Mouse (Mus musculus): ENCODE results near the gene Scgb3a1. TPM values are rescaled to one million over a fixed set of nuclear protein-coding genes. Genes with fewer than 3 reads are reported as not detected.

Scgb3a1 gene
- polyA plus RNA-seq, 1 experiment = 0.38 TPM

DNA sequence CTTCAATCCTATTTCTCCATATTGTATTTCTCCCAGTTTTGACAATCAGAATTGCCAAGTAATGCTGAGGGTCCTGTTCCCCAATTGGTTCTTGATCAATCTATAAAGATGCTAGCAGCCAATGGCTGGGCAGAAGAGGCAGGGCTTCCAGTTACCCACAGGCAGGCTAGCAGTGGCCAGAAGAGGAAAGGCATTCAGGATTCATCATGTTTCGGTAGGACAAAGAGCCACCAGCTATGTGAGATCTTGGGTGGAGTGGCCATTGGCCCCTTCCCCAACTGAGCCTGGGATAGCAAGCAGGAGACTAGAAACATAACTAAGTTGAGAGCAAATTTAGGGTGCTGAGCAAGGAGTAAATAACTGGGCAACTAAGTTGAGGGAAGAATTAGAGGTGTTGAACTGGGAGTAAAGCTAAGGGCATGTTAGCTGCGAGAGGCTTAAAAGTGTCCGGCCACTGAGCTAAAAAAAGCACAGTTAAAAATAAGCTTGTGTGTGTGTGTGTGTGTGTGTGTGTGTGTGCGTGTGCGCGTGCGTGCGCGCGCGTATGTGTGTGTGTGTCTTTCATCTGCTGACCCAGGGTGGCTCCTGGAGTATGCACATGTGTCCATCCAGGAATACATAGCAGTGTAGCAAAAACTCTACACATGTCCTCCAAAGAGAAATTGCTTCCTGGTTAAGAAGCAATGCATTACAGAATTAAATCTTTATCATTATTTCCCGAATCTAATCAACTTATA lies 21.0 kb downstream of the Scgb3a1 start:
- TF ChIP-seq CTCF (IDR thresholded peaks at IDR 0.05; ENCODE audit: control insufficient read depth, insufficient read depth, insufficient replicate concordance, low read depth, low read length) (no peak), POLR2A (IDR thresholded peaks at IDR 0.05; ENCODE audit: control insufficient read depth, low read depth, low read length) (no peak)
- no peaks in the 10 kb centered on the region for H3K4me1 ChIP-seq (ENCODE audit: control insufficient read depth, insufficient read depth, low read length)
- H3K27me3 ChIP-seq (ENCODE audit: control insufficient read depth, insufficient read depth, low read length) = no peaks in the 10 kb centered on the region
- H3K4me3 ChIP-seq (ENCODE audit: control insufficient read depth, low read depth, low read length) = no peak overlapping the region
- no peak overlapping the region for H3K27ac ChIP-seq (ENCODE audit: control insufficient read depth, insufficient read depth, low read depth, low read length)
- H3K36me3 ChIP-seq (ENCODE audit: control insufficient read depth, insufficient read depth, low read length) = peaks cover 3% of the 10 kb centered on the region

DNA sequence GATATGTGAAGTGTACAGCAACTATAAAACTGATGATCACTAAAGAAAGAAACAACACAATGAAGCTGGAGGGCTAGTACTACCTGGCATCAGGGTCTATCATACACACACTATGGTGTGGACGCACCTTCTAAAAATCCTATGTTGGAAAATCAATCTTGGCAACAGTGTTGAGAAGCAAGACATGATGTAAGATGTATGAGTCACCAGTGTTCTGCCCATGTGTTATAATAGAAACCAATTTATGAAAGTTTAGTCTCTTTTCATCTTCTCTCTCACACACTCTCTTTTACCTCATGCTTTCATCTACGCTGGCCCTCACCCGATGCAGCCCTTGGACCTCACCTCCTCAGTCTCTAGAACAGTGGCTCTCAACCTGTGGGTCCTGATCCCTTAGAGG lies 31.6 kb downstream of the Scgb3a1 start:
- Histone ChIP-seq H3K4me1 (ENCODE audit: control insufficient read depth, insufficient read depth, low read length) (no peaks in the 10 kb centered on the region; the same call in 1 of the 2 replicates), H3K27ac (ENCODE audit: control insufficient read depth, insufficient read depth, low read depth, low read length) (no peak overlapping the region), H3K27me3 (ENCODE audit: control insufficient read depth, insufficient read depth, low read length) (no peaks in the 10 kb centered on the region), H3K36me3 (ENCODE audit: control insufficient read depth, insufficient read depth, low read length) (no peaks in the 10 kb centered on the region), H3K4me3 (ENCODE audit: control insufficient read depth, low read depth, low read length) (no peak overlapping the region)
- TF ChIP-seq CTCF (IDR thresholded peaks at IDR 0.05; ENCODE audit: control insufficient read depth, insufficient read depth, insufficient replicate concordance, low read depth, low read length) (no peak), POLR2A (IDR thresholded peaks at IDR 0.05; ENCODE audit: control insufficient read depth, low read depth, low read length) (no peak)

DNA sequence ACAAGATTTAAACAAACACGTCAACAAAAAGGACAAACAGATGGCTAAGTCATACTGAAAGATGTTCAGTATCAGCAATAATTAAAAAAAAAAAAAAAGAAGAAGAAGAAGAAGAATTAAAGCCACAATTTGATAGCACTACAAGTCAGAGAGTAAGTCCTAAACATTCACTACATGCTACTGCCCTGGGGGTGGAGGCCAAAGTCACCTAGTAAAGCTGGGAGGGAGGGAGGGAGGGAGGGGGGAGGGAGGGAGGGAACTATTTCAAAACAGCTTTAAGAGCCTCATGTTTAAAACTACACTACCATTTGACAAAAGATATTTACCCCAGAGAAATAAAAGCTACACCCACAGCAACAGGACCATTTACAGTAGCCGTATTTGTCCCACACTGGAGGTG lies 32.3 kb downstream of the Scgb3a1 start:
- Histone ChIP-seq H3K36me3 (ENCODE audit: control insufficient read depth, insufficient read depth, low read length) (no peaks in the 10 kb centered on the region), H3K27me3 (ENCODE audit: control insufficient read depth, insufficient read depth, low read length) (no peaks in the 10 kb centered on the region), H3K27ac (ENCODE audit: control insufficient read depth, insufficient read depth, low read depth, low read length) (no peak overlapping the region), H3K4me3 (ENCODE audit: control insufficient read depth, low read depth, low read length) (no peak overlapping the region), H3K4me1 (ENCODE audit: control insufficient read depth, insufficient read depth, low read length) (no peaks in the 10 kb centered on the region; the same call in 1 of the 2 replicates)
- TF ChIP-seq POLR2A (IDR thresholded peaks at IDR 0.05; ENCODE audit: control insufficient read depth, low read depth, low read length) (no peak), CTCF (IDR thresholded peaks at IDR 0.05; ENCODE audit: control insufficient read depth, insufficient read depth, insufficient replicate concordance, low read depth, low read length) (no peak)

- no peaks in the 10 kb centered on the region for H3K36me3 ChIP-seq (ENCODE audit: control insufficient read depth, insufficient read depth, low read length)
- no peaks in the 10 kb centered on the region; the same call in 1 of the 2 replicates for H3K4me1 ChIP-seq (ENCODE audit: control insufficient read depth, insufficient read depth, low read length)
- H3K27ac ChIP-seq (ENCODE audit: control insufficient read depth, insufficient read depth, low read depth, low read length) = no peak overlapping the region
- no peak overlapping the region for H3K4me3 ChIP-seq (ENCODE audit: control insufficient read depth, low read depth, low read length)
- H3K27me3 ChIP-seq (ENCODE audit: control insufficient read depth, insufficient read depth, low read length) = no peaks in the 10 kb centered on the region
- TF ChIP-seq CTCF (IDR thresholded peaks at IDR 0.05; ENCODE audit: control insufficient read depth, insufficient read depth, insufficient replicate concordance, low read depth, low read length) = no peak
- TF ChIP-seq POLR2A (IDR thresholded peaks at IDR 0.05; ENCODE audit: control insufficient read depth, low read depth, low read length) = no peak
These were observed 33.1 kb downstream of the Scgb3a1 start for GRCm38 (mm10) chr11:49696472-49696871.

DNA sequence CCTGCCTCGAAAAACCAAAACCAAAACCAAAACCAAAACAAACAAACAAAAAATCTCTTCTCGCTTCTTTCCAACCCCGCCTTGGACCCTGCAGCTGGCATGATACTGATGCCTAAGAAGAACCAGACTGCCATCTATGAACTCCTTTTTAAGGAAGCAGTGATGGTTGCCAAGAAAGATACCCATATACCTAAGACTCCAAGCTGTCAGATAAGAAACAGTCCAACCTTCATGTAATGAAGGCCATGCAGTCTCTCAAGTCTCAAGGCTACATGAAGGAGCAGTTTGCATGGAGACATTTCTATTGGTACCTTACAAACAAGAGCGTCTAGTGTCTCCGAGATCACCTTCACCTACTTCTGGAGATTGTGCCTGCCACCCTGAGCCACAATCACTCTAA lies 34.4 kb downstream of the Scgb3a1 start:
- Histone ChIP-seq H3K4me3 (ENCODE audit: control insufficient read depth, low read depth, low read length) (no peak overlapping the region), H3K27me3 (ENCODE audit: control insufficient read depth, insufficient read depth, low read length) (no peaks in the 10 kb centered on the region), H3K36me3 (ENCODE audit: control insufficient read depth, insufficient read depth, low read length) (peaks cover 1% of the 10 kb centered on the region; the same call in 1 of the 2 replicates), H3K27ac (ENCODE audit: control insufficient read depth, insufficient read depth, low read depth, low read length) (no peak overlapping the region), H3K4me1 (ENCODE audit: control insufficient read depth, insufficient read depth, low read length) (no peaks in the 10 kb centered on the region; the same call in 1 of the 2 replicates)
- no peak for TF ChIP-seq POLR2A (IDR thresholded peaks at IDR 0.05; ENCODE audit: control insufficient read depth, low read depth, low read length)
- no peak for TF ChIP-seq CTCF (IDR thresholded peaks at IDR 0.05; ENCODE audit: control insufficient read depth, insufficient read depth, insufficient replicate concordance, low read depth, low read length)

DNA sequence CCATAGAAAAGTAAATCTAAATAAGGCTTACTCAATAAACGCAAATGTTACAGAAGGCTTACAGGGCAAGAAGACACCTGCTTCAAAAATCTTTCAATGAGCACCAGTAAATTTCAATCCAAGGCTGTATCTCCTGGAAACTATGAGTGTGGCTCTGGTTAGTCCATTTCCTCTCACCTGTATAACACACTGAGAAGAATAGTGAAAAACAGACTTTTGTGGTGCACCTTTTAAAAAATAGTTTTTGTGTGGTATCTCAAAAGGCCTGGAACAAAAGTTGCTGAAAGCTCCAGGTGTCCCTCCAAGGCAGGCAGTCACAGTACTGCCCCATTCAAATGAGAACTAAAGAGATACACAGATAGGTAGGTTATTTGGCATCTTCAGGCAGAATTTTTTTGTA lies 35.7 kb downstream of the Scgb3a1 start:
- no peak overlapping the region for H3K27ac ChIP-seq (ENCODE audit: control insufficient read depth, insufficient read depth, low read depth, low read length)
- no peaks in the 10 kb centered on the region; the same call in 1 of the 2 replicates for H3K4me1 ChIP-seq (ENCODE audit: control insufficient read depth, insufficient read depth, low read length)
- H3K4me3 ChIP-seq (ENCODE audit: control insufficient read depth, low read depth, low read length) = no peak overlapping the region
- no peaks in the 10 kb centered on the region for H3K27me3 ChIP-seq (ENCODE audit: control insufficient read depth, insufficient read depth, low read length)
- peaks cover 1% of the 10 kb centered on the region; the same call in 1 of the 2 replicates for H3K36me3 ChIP-seq (ENCODE audit: control insufficient read depth, insufficient read depth, low read length)
- TF ChIP-seq POLR2A (IDR thresholded peaks at IDR 0.05; ENCODE audit: control insufficient read depth, low read depth, low read length) (no peak), CTCF (IDR thresholded peaks at IDR 0.05; ENCODE audit: control insufficient read depth, insufficient read depth, insufficient replicate concordance, low read depth, low read length) (no peak)

GRCm38 (mm10) chr11:49702014-49702413 lies 38.6 kb downstream of the Scgb3a1 start:
- H3K27ac ChIP-seq (ENCODE audit: control insufficient read depth, insufficient read depth, low read depth, low read length) = no peak overlapping the region
- no peaks in the 10 kb centered on the region for H3K4me1 ChIP-seq (ENCODE audit: control insufficient read depth, insufficient read depth, low read length)
- peaks cover 1% of the 10 kb centered on the region for H3K36me3 ChIP-seq (ENCODE audit: control insufficient read depth, insufficient read depth, low read length)
- H3K4me3 ChIP-seq (ENCODE audit: control insufficient read depth, low read depth, low read length) = no peak overlapping the region
- TF ChIP-seq CTCF (IDR thresholded peaks at IDR 0.05; ENCODE audit: control insufficient read depth, insufficient read depth, insufficient replicate concordance, low read depth, low read length) = no peak
- no peak for TF ChIP-seq POLR2A (IDR thresholded peaks at IDR 0.05; ENCODE audit: control insufficient read depth, low read depth, low read length)
- no peaks in the 10 kb centered on the region for H3K27me3 ChIP-seq (ENCODE audit: control insufficient read depth, insufficient read depth, low read length)

Measured in testis, adult 2 months (tissue).